Mouse (Mus musculus) regulatory T cell (primary cell): ENCODE results near the gene Tmub2.

Experiments
- in situ Hi-C: fragments of 300-600 bp; cut with MboI, MseI; formaldehyde crosslinking; loops from one replicate; pipeline ENCODE4 v1.15.1; 2025; ENCODE audit warnings: high pct_unique_total_duplicates

The Tmub2 gene

GRCm38 (mm10) chr11:102321931-102322330, 37.2 kb downstream of the Tmub2 start:
- in situ Hi-C loops = loop anchor here (5.0 kb wide), 1 partner anchor 80 kb away; no protein-coding TSS in a partner anchor

GRCm38 (mm10) chr11:102323516-102323915, 38.8 kb downstream of the Tmub2 start:
- in situ Hi-C loops = loop anchor here (5.0 kb wide), 1 partner anchor 79 kb away; no protein-coding TSS in a partner anchor

- in situ Hi-C loops = no loop called here
Observed at GRCm38 (mm10) chr11:102327250-102327649, 42.5 kb downstream of the Tmub2 start.

- in situ Hi-C loops = no loop called here
Observed at GRCm38 (mm10) chr11:102327839-102328238, 43.1 kb downstream of the Tmub2 start.

GRCm38 (mm10) chr11:102329518-102329917, 44.8 kb downstream of the Tmub2 start:
- in situ Hi-C loops = no loop called here

GRCm38 (mm10) chr11:102330039-102330438, 45.3 kb downstream of the Tmub2 start:
- in situ Hi-C loops = no loop called here

GRCm38 (mm10) chr11:102331806-102332205, 47.1 kb downstream of the Tmub2 start:
- in situ Hi-C loops = no loop called here

GRCm38 (mm10) chr11:102333061-102333460, 48.3 kb downstream of the Tmub2 start:
- in situ Hi-C loops = no loop called here

- in situ Hi-C loops = no loop called here
Observed at GRCm38 (mm10) chr11:102334010-102334409, 49.3 kb downstream of the Tmub2 start.

- in situ Hi-C loops = no loop called here
Observed at GRCm38 (mm10) chr11:102334973-102335700, 50.4 kb downstream of the Tmub2 start.

- in situ Hi-C loops = no loop called here
Observed at GRCm38 (mm10) chr11:102336191-102336590, 51.5 kb downstream of the Tmub2 start.

- in situ Hi-C loops = no loop called here
Observed at GRCm38 (mm10) chr11:102337921-102338320, 53.2 kb downstream of the Tmub2 start.

GRCm38 (mm10) chr11:102338561-102338960, 53.8 kb downstream of the Tmub2 start:
- in situ Hi-C loops = no loop called here
